Mouse (Mus musculus): Measurements from ENCODE around the gene Ddb1.

Ddb1 gene

GRCm38 (mm10) chr19:10661373-10661772 is 56.2 kb downstream of the Ddb1 start:
- DNase-seq (ENCODE audit: low read depth, low spot score): no peak

- DNase-seq (ENCODE audit: low read depth, low spot score): no peak
Measured at GRCm38 (mm10) chr19:10661919-10662318, 56.8 kb downstream of the Ddb1 start.

- no peak for DNase-seq (ENCODE audit: low read depth, low spot score)
Measured at GRCm38 (mm10) chr19:10662665-10663064, 57.5 kb downstream of the Ddb1 start.

- DNase-seq (ENCODE audit: low read depth, low spot score): no peak
Measured at GRCm38 (mm10) chr19:10665093-10665492, 60.0 kb downstream of the Ddb1 start.

- DNase-seq (ENCODE audit: low read depth, low spot score): peak; percentile 29
Measured at GRCm38 (mm10) chr19:10665499-10665898, 60.4 kb downstream of the Ddb1 start.

- no peak for DNase-seq (ENCODE audit: low read depth, low spot score)
Measured at GRCm38 (mm10) chr19:10671319-10671718, 66.2 kb downstream of the Ddb1 start.

GRCm38 (mm10) chr19:10671854-10672417 is 66.8 kb downstream of the Ddb1 start:
- DNase-seq (ENCODE audit: low read depth, low spot score): no peak

GRCm38 (mm10) chr19:10673275-10673674 is 68.1 kb downstream of the Ddb1 start:
- no peak for DNase-seq (ENCODE audit: low read depth, low spot score)

- DNase-seq (ENCODE audit: low read depth, low spot score): peak; percentile 18
Measured at GRCm38 (mm10) chr19:10676656-10677055, 71.5 kb downstream of the Ddb1 start.

- DNase-seq (ENCODE audit: low read depth, low spot score): no peak
Measured at GRCm38 (mm10) chr19:10677915-10678771, 73.0 kb downstream of the Ddb1 start, which contains the start of gene Pga5. TSS of gene Pga5 (minus strand) at chr19:10678071.

- no peak for DNase-seq (ENCODE audit: low read depth, low spot score)
Measured at GRCm38 (mm10) chr19:10678772-10679067, 73.6 kb downstream of the Ddb1 start.

Measured in WW6 (cell line).